Mouse (Mus musculus) cerebral cortex, adult 2 months (tissue): ENCODE measurements around the gene Slc22a2.

Source experiments
- WGBS: fragments of 180-500 bp; shearing (Covaris S2); methylation state at CpG from one replicate; pipeline ENCODE4 v1.1.7; 2018; 5-methylcytosine and 5-hydroxymethylcytosine counted together

Slc22a2 gene

DNA sequence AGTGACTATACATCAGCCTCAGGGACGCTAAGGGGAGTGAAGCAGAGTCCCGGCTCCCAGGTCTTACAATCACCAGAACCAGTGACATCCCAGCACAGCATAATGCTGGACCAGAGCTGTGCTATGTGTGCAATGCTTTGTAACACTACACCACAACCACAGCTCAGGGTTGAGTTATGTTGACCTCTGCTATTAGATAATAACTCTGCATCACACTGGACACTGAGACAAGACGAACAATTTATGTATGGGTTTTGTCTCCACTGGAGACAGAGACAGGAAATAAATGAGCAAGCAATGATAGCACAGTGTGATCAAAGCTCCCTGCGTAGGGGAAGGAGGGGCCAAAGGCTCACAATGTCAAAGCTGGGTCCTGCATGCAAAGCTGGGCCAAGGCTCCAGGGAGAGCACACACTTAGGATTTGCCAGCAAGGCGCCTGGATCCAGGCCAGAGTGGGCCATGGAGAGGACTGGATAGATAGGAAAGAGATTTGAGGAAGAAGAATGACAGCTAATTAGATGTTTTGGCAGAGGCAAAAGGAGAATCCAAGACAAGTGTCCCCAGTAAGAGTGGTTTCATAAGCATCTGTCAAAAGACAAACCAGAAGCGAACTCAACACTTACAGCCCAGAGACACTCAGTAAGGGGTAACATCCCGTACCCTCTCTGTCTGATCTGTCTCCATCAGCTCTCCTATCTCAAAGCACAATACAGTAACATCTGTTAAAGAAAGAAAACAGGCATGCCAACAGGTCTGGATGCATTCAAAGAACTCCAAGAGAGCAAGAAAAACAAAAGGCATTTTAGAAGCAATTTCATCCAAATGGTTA lies 48.1 kb downstream of the Slc22a2 start:
- 66% methylated on average over 7 of the region's 7 CpGs for WGBS

DNA sequence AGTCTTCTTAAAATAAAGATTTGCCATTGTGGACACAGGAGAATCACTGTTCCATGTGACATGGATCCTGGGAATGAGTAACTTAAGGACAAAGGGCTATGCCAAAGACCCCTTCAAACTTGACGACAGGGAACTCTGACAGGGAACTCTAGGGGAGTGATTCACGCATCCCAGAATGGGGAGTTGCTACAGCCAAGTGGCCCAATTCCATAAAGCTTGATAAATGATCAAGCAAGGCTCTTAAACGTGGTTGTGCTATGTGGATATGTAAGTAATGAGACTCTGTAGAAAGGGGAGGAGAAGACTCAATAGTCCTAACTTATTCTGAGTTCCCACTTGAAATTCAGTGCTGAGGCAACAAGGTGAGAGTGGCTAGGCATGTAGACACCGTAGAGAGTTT lies 50.9 kb downstream of the Slc22a2 start:
- WGBS = 61% methylated on average over 4 of the region's 4 CpGs

DNA sequence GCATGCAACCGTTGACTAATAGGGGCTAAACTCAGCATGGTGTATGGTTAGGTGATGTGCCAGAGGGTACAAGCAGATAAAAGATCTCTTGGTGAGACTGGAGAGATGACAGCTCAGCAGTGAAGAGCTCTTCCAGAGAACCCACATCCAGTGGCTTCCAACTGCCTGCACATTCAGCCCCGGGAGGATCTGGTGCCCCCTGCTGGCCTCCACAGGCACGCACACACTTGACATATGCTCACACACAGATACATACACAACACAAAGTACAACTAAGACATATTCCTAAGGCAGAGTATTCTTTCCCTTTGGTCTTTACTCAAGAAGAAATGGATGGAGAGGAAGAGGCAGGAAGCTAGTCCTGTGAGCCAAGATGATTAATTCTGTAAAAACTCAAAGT lies 55.7 kb downstream of the Slc22a2 start:
- WGBS = 88% methylated on average over 3 of the region's 3 CpGs

DNA sequence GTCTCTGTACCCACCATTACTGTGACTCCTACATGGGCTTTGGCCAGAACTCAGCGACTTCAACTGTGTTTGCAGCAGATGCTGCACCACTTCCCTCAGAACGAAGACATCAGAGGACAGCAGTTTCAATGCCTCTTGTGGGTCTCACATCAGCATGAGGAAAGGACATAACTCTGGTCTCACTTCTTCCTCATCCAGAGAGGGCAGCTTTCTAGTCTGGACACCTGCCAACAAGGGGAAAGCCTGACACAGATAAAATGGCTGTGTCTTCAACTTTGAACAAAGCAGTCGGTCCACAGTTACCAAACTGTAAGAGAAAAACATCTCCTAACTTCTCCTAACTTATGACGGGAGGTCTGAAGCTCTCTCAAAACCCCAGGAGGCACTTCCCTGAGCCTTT lies 57.2 kb downstream of the Slc22a2 start:
- WGBS = 71% methylated on average over 4 of the region's 4 CpGs

DNA sequence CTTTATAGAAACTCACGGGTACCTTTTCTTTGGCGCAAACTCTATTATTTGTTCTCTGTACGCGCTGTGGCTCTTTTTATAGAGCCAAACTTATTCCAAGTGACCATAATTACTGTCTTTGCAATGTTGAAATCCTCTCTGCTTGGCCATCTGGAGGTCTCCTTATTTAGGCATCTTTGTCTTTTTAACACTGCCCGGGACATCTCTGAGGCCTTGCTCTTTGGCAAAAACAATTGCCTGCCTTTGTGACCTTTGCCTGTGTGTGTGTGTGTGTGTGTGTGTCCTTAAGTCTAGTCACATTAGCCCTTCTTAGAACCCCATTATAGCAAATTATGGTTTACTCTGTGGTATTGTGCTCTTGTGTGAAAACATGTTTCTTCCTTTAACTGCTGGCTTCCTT lies 61.5 kb downstream of the Slc22a2 start:
- 55% methylated on average over 5 of the region's 5 CpGs for WGBS

DNA sequence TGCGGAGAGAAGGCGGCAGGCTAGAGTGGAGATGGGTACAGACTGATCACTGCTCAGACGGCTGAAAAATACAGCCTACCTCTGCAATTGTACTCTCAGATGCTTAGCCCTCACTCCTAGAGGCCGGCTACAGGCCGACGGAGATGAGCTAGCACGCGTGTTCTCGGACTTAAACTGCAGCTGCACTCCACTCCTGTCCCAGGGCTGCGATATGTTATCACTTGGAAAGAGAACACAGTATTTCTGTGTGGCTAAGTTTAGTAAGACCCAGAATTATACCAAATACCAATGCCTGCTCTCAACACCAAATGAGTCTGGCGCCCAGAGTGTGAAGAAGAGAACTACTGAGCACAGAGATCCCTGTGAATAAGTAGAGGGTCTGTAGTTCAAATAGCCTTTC lies 68.7 kb downstream of the Slc22a2 start:
- 56% methylated on average over 11 of the region's 11 CpGs for WGBS

DNA sequence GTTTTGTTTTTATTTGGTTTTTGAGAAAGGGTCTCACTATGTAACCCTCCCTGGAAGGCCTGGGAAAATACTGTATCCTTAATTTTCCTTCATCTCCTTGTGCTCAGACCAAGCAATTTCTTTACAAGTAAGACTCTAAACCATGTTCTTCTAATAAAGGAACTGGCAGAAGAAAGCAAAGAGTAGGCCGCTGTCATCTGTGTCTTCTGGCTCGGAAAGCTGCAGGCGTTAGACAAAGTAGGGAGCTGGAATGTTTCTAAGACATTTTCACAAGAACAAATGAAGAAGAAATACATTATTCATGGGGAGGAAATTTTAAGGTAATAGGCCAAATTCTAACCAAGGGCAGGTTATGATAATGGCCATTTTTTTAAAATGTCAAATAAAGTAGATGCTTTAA lies 70.1 kb downstream of the Slc22a2 start:
- 33% methylated on average over 3 of the region's 3 CpGs for WGBS

DNA sequence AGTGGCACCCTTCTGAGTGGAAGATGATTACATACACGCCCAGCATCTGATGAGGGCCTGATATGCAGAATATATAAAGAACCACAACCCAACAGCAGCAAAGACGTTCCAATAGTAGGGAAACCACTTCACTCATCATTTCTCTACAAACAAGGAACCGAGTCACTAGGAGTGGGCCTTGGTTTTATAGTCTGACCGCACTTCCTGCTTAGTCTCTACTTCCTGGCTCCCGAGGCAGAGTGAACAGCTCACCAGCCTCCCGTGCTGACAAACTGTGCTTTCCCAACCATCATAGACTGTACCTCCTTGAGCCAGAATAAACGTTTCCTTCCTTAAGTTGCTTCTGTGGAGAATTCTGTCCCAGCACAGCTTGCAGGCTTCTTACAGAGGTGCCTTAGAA lies 71.9 kb downstream of the Slc22a2 start:
- 69% methylated on average over 7 of the region's 7 CpGs for WGBS

DNA sequence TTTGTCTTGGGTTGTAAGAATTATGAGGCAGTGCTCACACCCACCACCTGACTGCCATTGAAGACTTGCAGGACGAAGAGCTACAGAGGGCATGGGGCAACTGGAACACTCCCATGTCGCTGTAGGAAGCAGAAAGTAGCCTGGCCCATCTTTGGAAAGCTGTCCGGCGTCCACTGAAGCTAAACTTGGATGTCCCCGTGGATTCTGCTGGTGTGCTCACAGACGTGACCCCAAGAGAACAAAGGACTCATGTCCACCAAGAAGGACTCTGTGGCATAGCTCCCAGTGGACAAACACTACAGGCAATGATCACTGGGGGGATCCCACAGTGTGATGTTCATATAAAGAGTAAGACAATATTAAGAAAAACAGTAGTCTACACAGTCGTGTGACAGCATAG lies 74.9 kb downstream of the Slc22a2 start:
- 83% methylated on average over 7 of the region's 7 CpGs for WGBS

DNA sequence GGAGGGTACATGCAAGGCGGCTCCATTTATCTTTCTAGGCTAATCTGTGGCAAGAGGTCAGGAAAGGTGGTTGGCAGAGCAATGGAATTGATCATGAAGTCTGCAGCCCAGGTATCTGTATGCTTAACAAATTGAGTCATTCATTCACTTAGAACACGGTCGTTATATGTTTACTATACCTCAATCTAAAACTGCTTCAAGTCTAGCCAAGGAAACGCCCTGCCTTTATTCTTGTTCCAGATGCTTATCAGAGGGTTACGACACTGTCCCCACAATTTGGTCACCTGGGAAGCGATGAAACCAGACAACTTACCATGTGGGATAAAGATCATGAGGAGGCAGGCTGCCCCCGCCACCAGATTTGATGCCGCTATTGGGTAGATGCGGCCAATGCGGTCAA lies 75.3 kb downstream of the Slc22a2 start:
- 91% methylated on average over 10 of the region's 10 CpGs for WGBS

DNA sequence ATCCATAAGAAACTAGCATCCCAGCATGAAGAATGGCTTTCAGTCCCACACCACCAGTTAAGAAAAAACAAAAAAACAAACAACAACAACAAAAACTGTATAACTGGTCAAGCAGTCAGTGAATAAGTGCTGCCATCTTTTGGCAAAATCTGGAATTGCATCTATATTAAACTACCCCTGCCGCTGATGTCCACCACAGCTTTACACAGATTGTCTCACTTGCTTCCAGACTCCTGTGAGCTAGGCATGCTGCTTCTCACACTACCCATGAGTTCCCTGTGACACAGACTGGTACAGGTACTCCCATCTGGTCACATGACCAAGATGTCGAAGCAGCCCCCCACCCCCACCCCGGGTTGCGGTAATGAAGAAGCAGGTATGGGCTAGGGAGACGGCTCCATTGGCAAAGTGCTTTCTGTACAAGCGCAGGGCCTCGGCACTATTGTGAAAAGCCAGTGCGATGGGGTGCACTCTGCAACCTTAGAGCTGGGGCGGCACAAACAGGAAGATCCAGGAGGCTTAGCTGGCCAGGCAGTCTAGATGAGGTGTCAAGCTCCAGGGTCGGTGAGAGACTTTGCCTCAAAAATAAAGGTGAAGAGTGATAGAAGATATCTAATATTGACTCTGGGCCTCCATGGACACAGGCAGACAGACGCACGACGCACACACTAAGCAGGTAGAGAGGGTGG lies 76.8 kb downstream of the Slc22a2 start:
- WGBS = 73% methylated on average over 13 of the region's 13 CpGs

DNA sequence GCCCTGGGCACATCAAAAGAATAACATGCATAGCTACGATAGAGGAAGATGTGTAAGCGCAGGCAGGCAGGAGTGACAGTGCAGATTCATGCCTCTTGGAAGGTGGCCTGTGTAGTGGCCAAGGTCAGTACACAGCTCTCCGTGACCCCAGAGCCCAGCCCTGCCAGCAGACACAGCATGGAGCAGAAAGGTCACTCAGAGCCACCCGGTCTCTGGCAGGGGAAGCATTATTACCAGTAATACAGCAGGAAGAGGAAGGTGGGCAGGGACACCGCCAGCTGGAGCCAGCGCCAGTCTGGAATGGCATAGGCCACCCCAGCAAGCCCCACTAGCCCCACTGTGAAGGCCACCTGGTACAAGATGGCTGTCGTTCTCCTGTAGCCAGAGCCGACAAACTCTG lies 80.2 kb downstream of the Slc22a2 start:
- WGBS = 85% methylated on average over 8 of the region's 8 CpGs

DNA sequence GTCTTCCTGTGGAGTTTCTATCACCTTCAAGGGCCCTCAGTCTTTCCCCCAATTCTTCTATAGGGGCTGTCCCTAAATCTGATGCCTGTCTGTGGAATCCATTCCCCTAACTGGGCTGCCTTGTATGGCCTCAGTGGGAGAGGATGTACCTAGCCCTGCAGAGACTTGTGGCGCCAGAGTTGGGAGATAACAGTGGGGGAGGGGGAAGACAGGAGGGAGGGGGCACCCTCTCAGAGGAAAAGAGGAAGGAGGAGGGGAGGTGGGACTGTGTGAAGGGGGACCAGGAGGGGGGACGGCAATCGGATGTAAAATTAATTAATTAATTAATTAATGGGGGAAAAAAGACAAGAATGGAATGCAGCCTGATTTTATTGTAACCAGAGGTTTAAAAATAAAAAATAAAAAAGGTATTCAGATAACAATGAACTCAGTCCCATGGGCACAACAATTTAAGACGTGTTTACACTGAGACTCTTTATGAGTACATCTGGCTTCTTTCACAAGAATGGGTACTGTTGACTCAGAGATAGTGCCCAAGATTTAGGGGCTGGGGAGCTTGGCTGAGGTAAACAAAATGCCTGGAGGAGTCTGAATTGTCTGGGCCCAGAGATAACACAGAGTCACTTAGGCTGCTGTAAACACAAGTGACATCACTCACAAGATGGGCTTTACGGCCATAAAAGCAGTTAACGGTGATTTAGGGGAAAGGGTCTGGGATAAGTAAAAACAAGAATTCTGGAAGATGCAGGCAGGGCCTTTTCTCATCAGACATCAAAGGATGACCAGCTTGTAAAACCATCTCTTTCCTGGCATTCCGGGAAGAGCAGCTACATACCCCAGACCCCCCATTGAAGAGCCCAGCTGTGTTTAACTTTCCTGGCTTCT lies 84.8 kb downstream of the Slc22a2 start:
- WGBS = 77% methylated on average over 7 of the region's 7 CpGs

DNA sequence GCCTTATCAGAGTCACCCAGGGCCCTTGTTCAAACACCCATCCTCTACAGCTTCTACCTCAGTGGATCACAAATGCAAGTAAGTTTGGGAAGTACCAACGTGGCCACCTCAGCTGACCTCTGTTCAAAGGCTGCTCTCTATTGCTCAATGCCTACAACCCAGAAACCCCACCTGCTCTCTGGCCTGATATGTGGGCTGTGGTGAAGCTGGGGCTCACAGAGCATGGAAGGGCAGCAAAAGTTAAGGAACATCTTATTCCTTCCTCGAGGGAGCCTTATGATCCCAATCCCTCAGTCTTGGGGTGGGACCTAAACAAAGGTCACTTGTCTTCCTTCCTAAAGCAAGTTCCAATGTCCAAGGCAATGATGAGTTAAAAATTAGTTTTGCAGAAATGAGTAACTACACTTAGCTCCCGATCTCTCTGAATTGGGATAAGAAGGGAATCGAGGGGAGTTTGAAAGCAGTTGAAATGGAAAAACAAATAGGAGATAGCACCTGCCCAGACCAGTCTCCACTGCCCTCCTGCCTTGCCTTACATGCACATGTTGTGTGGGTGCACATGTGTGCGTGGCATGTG lies 87.2 kb downstream of the Slc22a2 start:
- WGBS = 89% methylated on average over 5 of the region's 5 CpGs

DNA sequence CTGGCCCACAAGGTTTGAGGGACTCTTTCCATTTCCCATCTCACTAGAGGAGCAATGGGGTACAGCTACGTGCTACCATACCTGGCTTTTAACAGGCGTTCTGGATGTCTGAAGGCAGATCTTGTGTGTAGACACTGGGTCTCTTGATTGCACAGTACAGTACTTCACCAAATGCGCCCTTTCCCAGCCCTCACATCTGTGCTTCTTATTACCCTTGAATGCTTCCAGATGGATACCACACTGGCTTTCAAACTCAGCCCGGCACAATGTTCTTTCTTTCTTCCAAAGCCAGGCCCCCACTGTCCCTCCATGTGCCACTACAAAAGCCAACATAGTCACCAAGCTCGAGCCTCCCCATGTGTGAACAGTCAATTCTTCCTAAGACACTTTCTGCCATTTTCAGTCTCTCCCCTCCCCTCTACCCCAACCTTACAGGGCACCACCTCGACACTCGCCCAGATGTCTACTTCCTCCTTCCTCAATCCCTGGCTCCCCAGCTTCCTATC lies 88.4 kb downstream of the Slc22a2 start:
- 79% methylated on average over 7 of the region's 7 CpGs for WGBS

DNA sequence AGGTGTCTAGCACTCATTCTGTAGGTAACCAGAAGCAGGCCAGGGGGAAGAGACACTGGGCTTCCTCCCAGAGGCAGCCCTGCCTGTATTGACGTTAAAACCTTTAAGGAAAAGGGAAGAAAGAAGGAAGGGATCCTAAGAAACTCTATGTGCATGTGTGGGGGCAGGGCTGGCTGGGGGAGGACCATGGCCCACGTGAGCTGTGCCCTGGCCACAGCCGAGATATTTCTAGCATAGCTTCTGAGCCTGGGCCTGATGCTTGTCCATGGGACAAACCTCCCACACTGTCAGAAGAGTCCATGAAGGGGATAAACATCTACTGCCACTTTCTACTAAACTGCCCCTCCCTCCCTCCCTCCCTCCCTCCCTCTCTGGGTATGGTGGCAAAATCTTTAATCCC lies 89.9 kb downstream of the Slc22a2 start:
- 78% methylated on average over 3 of the region's 3 CpGs for WGBS

DNA sequence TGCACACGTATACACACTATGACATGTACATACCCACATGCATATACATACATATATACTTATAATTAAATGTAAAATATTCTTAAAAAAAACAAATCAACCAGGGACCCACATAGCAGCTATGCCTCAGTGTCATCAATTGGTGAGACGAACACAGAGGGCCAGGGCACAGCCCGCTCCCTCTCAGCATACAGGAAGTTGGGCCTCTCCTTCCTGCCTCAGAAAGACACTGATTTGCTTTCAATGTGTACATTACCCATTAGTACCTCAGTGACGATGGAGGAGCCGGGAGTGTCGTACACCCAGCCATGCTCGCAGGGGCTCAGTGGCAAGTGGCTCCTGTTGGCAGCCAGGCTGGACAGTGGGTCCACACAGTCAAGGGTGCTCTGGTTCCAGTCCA lies 91.0 kb downstream of the Slc22a2 start:
- WGBS = 93% methylated on average over 7 of the region's 7 CpGs

DNA sequence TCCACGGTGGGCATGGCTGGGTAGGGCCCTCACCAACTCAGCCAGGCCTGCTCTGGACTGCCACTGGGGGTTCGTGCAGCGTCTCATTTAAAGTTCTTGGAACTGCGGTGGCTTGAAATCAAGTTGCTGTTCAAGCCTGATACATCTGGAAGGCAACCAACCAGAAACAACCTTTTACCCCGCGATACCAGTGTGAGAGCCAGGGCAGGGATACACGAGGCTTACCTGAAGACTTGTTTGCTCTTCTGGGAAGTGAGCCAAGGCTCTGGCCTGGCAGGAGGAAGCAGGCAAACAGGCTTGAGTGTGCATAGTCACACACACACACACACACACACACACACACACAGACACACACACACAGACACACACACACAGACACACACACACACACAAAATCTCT lies 91.7 kb downstream of the Slc22a2 start, which contains the start of gene Slc22a1:
Gene Slc22a1, minus strand, starts transcription at position 184 of the 400 bp plus-strand sequence.
- WGBS = 88% methylated on average over 7 of the region's 7 CpGs
